11 mouse cellular contexts compared by ENCODE assay signal in the genomic region with DNA sequence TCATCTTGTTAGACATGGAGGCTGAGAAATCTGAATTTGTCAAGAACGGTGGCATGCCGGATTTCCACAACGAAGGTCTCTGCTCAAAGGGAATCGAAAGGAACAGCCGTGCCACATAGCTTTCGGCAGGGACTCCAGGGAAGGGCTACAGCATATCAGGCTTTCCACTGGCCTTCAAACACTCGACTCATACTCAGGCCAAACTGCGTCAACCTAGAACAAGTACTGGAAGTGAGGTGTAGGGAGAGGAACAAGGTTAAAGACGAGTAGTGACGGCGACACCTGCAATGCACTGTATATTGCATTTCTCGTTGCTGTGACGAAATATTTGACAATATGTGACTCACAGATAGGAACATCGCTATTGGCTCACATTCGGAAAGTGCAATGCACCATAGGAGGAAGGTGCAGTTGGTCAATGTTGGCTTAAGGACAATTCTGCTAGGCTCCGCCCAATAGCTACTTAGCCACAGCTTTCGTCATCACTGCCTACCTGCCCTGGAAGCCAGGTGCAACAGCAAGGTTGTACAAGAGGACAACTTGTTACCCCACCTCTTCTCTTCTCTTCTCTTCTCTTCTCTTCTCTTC.
DNase-seq lines count a peak whose midpoint lies in the region; ATAC-seq and TF ChIP-seq lines count a peak whose summit lies in the region.
"Had no signal": no experiment of that assay in that cellular context is flagged by ENCODE, and none has a peak within 500 bp of the region (broad histone marks: within the 10 kb centered on the region; RNA-seq: fewer than 3 reads in every experiment).

No protein-coding gene starts in this region.

- H3K4me1 ChIP-seq in heart, embryonic 16.5 days (ENCODE audit: control insufficient read depth, insufficient read depth, low read length): peaks cover 8% of the 10 kb centered on the region
- H3K4me1 ChIP-seq in limb, embryonic 13.5 days: peaks cover 27% of the 10 kb centered on the region
- H3K4me1 ChIP-seq in small intestine, adult 2 months (ENCODE audit: control insufficient read depth, insufficient read depth, insufficient read length, low read length): no peaks in the 10 kb centered on the region; the same call in 1 of the 2 replicates

- TF ChIP-seq CTCF in small intestine, adult 2 months (IDR thresholded peaks at IDR 0.05; ENCODE audit: extremely low read depth, insufficient read length, insufficient replicate concordance, low read depth, low read length): no peak

- H3K27me3 ChIP-seq in heart, embryonic 16.5 days (ENCODE audit: control insufficient read depth, insufficient read depth, low read length): peaks cover 3% of the 10 kb centered on the region
- peaks cover 18% of the 10 kb centered on the region for H3K27me3 ChIP-seq in limb, embryonic 13.5 days
- H3K27me3 ChIP-seq in small intestine, adult 2 months (ENCODE audit: control insufficient read depth, insufficient read depth, low read length): no peaks in the 10 kb centered on the region
- H3K27me3 ChIP-seq: CH12.LX had no signal

- no peak for DNase-seq in heart, adult 11 months
- peak; percentile 72 for DNase-seq in gonadal fat pad, adult 2 months (ENCODE audit: low read depth)
- no peak for DNase-seq in left cerebral cortex, postnatal 14 days (ENCODE audit: low spot score in 2 of 2)
- no peak for DNase-seq in embryo, embryonic 9.5 days (ENCODE audit: extremely low spot score)
- no peak for DNase-seq in ovary, postnatal 14 days (ENCODE audit: low spot score)
- DNase-seq: liver, postnatal 0 days; right cerebral cortex, postnatal 25 days had no signal

- peak overlapping the region; percentile 45 for H3K4me2 ChIP-seq in heart, embryonic 16.5 days (ENCODE audit: low read depth, low read length)
- H3K4me2 ChIP-seq in limb, embryonic 13.5 days (replicated peaks): peak overlapping the region; percentile 9; the same call in 1 of the 2 replicates

- WGBS in heart, embryonic 16.5 days: 38% methylated on average over 17 of the region's 17 CpGs
- 70% methylated on average over 17 of the region's 17 CpGs for WGBS in limb, embryonic 13.5 days
- 36% methylated on average over 17 of the region's 17 CpGs for WGBS in small intestine, adult 2 months

- H3K4me3 ChIP-seq in heart, embryonic 16.5 days (ENCODE audit: low read length): peak overlapping the region; percentile 20
- no peak overlapping the region for H3K4me3 ChIP-seq in limb, embryonic 13.5 days
- H3K4me3 ChIP-seq in small intestine, adult 2 months (ENCODE audit: low read depth, low read length): peak overlapping the region; percentile 18; the same call in 1 of the 2 replicates

- TF ChIP-seq POLR2A in small intestine, adult 2 months (IDR thresholded peaks at IDR 0.05; ENCODE audit: low read depth, low read length): no peak

- H3K36me3 ChIP-seq in heart, embryonic 16.5 days (ENCODE audit: control insufficient read depth, insufficient read depth): no peaks in the 10 kb centered on the region
- H3K36me3 ChIP-seq in limb, embryonic 13.5 days: no peaks in the 10 kb centered on the region
- no peaks in the 10 kb centered on the region for H3K36me3 ChIP-seq in small intestine, adult 2 months (ENCODE audit: control insufficient read depth, insufficient read depth, low read length)

- no peaks in the 10 kb centered on the region for H3K9me3 ChIP-seq in heart, embryonic 16.5 days (replicated peaks; ENCODE audit: control insufficient read depth, low read length)
- no peaks in the 10 kb centered on the region for H3K9me3 ChIP-seq in limb, embryonic 13.5 days

- no peak overlapping the region for H3K9ac ChIP-seq in heart, embryonic 16.5 days (ENCODE audit: low read length)
- no peak overlapping the region for H3K9ac ChIP-seq in limb, embryonic 13.5 days
- H3K9ac ChIP-seq: liver, postnatal 0 days had no signal

- peak; percentile 24; the same call in 1 of the 2 replicates for ATAC-seq in heart, embryonic 16.5 days (replicated peaks; ENCODE audit: extremely low read depth, insufficient read depth, low FRiP score)
- ATAC-seq in limb, embryonic 13.5 days (ENCODE audit: low FRiP score, low read depth): no peak
- ATAC-seq: liver, postnatal 0 days had no signal

- H3K27ac ChIP-seq in heart, embryonic 16.5 days (ENCODE audit: low read length): peak overlapping the region; percentile 50
- H3K27ac ChIP-seq in limb, embryonic 13.5 days: peak overlapping the region; percentile 6; the same call in 1 of the 2 replicates
- H3K27ac ChIP-seq in small intestine, adult 2 months (ENCODE audit: insufficient read depth, low read depth, low read length): no peak overlapping the region

- intact Hi-C loops in left cerebral cortex, postnatal 14 days (cut with DNase I): no loop called here
